Mouse (Mus musculus) layer of hippocampus, postnatal 14 days (tissue): ENCODE results near the gene Atp5f1. TPM values are rescaled to one million over a fixed set of nuclear protein-coding genes. Genes with fewer than 3 reads are reported as not detected.
"Not testable (repeated sequence)": the region's sequence is repeated elsewhere in the genome, so short reads cannot be mapped to it uniquely, and the experiment has no call there.

Experiments
- DNase-seq, 2 experiments: peaks; one replicate each; pipeline ENCODE4 v3.0.0; 2021 to 2022; ENCODE audit warnings: low spot score in 2 of 2, mixed read lengths in 1 of 2
- total RNA-seq, 2 experiments: library from RNA; stranded (reverse); gene quantifications; 2 replicates each; pipeline ENCODE4 v1.2.3; 2021

Atp5f1 gene
- total RNA-seq, 2 experiments from 2014 or later: 308 to 321 TPM

DNA sequence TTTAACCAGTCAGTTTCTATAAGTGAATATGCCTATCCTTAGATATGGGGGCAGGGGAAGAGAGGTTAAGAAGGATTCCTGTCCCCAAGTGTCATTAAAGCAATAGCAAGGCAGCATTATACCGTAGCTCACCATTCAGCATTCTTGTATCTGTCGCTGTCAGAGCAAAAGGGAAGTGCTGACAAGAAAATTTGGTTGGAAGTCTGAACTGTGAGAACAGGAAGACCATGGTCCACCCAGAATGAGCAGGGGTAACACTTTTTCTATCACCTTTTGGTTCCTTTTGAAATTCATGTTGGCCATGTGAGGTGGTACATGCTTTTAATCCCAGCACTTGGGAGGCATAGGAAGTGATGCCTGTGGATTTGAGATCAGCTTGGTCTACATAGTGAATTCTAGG is 28.8 kb downstream of the Atp5f1 start:
- DNase-seq: no peak

DNA sequence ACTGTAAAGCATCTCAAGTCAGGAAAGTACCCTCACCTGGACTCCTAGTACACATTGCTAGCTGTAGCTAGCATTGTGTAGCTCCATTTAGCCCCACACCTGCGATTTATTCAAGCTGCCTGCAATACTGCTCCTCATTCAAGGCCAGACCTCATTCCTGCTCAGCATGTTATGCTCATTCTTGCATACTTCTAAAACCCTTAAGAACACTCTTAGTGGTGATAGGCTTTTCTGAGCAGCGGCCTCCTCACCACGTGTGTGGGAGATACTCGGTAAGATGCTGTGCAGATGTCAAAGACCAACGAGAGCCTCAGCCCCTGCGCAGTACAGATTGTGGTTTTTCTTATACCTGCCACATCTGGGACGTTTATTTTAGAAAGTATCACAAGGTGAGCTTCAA is 30.1 kb downstream of the Atp5f1 start:
- DNase-seq: no peak

DNA sequence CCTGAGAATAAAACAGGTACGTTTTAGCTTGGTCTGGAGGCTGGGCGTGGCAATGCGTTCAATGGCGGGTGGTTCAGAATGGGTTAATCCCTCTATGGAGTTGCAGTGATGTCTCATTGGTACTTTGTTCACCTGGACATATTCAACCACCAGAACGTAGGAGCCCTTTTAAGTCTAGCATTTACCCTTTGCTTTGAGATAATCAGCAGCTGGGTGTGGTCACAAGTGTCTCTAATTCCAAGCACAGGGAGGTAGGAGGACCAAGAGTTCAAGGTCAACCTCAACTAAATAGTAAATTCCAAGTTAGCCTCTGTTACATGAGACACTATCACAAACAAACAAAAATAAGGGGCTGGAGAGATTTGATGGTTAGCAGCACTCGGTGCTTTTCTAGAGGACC is 31.1 kb downstream of the Atp5f1 start:
- DNase-seq: no peak

DNA sequence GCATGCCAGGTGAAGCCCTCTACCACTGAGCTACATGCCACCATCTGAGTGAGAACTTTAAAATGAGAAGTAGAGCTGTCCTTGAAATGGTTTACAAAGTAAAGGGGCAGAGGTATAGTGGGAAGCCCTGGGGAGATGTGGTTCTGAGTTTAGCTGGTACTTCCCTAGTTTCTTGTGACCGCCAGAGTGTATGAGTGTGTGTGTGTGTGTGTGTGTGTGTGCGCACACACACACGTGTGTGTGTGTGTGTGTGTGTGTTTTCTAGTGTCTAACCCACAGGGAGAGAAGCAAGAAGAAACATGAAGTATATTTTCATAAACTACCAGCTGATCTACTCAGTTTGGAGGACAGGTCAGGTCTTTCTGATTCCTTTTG is 31.7 kb downstream of the Atp5f1 start:
- no peak for DNase-seq

DNA sequence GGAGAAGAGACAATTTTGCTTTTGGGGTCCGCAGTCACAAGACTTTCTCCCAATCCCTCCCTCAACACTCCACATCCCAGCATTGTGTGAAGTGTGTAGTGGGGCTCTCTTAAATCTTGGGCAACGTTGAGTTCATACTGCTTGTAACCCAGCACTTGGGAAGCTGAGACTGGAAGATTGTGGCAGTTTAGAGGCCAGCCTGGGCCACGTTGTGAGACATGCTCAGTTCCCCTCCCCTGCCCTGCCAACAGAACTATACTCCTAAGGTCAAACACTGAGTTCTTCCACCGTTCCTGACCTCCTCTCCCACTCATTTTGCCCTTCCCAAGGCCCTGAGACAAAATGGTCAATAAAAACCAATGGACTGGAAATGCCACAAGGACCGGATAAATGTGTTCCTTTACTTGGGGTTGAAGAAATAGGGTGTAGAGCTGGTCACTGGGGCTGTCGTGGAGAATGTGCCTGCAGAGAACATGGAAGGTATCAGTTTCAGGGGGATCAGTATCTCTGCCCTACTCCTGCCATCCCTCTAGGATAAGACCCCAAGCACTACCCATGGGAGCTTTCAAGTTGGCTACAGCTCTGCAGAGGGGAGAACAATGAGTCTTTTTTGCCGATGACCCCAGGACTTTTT is 32.2 kb downstream of the Atp5f1 start:
- DNase-seq: no peak

DNA sequence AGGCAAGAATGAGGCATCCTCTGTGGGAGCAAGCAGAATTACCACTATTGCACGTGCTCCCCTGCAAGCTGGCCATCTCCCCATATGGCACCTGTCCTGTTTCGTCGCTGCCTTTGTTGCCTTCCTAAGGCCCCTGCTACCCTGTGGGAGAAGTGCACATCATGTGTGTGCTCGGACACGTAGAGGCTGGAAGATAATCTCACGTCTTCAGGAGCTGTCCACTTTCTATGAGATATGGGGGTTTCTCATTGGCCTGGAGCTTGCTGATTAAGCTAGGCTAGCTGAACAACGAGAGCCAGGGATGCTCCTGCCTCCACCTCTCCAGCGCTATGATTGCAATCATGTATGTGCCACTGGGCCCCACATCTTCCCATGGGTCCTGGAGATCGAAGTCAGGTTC is 35.3 kb downstream of the Atp5f1 start:
- no peak for DNase-seq

DNA sequence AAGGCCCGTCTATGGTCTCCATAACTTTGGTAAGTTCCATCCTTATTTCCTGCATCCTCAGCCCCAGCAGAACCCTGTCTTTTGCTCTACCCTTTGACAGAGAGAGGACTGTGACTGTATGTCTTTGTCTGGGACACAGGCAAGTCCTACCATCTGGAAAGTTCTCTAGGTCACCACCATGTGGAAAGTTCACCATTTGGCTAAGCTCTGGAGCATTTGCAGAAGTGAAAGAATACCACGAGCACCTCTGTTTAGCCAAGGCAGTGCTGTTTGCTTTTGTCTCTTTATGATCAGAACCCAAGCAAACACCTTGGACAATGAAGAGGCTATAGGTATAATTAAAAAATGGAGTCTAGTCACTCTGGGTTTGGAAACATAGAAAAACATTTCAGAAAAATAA is 37.9 kb downstream of the Atp5f1 start:
- DNase-seq: no peak

DNA sequence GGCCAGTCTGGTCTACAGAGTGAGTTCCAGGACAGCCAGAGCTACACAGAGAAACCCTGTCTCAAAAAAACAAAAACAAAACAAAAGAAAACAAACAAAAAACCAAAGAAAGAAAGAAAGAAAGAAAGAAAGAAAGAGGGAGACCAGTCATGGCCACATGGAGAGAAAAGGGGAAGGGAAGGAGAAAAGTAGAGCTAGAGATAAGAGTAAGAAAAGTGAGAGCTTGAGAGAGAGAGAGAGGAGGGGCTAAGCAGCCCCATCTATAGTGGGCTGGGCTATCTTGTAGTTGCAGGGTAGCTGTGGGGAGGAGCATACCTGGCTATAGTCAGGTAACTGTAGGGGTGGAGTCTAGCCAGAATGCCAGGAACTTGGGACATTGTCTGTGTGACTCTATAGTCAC is 39.2 kb downstream of the Atp5f1 start:
- DNase-seq: not testable (repeated sequence)

DNA sequence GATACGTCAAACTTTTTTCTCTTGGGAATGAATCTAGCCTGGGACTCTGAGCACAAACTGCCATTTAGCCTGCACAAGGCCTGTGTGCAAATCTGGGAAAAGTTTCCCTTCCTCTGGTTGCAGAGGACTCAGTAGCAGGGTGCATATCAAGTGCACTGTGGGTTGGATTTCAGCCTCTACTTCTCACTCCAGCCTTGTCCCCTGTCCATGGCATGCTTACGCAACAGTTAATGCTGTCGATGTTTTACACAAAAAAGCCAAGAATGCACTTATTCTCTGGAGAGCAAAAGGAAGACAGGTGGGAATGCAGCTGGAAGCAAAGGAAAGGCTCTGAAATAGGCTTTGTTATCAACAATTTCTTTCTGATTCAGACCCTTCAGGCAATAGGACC is 41.5 kb downstream of the Atp5f1 start:
- DNase-seq: no peak

DNA sequence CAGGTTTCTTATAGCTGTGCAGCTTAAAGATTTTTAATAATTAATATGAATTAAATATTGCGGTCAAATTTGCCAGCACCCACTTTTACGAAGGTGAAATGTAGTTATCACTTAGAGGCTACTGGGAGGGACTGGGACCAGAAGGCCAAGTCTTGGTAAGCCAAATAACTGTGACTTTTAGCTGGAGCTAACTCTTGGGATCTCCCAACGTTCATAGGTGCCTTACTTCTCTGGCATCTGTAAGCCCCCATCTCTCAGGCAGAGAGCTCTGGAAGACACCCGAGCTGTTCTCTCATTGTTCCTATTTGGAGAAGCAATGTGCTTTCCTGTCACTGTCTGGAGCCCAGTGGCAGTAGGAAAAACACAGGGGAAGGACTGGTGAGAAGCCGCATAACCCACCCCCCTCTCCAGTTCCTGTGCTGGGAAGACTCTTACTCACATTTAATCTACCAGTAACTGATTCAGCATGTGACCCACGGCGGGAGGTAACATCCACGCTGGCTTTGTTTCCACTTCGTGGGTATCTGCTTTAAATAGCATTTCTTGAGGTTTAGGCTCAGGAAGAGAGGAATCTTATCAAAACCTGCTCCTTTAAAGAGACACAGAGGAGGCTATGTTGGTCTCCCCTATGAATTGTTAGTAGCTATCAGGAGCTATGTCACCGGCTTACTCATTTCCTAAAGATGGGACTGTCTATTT is 42.1 kb downstream of the Atp5f1 start:
- DNase-seq: no peak

DNA sequence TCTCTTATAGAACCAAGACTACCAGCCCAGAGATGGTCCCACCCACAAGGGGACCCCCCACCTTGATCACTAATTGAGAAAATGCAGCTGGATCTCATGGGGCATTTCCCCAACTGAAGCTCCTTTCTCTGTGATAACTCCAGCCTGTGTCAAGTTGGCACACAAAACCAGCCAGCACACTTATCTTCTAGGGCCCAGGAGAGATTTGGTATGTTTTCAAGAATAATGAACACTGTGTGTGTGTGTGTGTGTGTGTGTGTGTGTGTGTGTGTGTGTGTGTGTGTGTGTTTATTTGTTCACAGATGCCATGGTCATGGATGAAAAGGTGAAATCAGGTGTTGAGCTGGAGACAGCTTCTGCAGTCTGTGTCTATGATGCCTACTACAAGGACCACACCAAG is 43.4 kb downstream of the Atp5f1 start:
- DNase-seq: not testable (repeated sequence)

DNA sequence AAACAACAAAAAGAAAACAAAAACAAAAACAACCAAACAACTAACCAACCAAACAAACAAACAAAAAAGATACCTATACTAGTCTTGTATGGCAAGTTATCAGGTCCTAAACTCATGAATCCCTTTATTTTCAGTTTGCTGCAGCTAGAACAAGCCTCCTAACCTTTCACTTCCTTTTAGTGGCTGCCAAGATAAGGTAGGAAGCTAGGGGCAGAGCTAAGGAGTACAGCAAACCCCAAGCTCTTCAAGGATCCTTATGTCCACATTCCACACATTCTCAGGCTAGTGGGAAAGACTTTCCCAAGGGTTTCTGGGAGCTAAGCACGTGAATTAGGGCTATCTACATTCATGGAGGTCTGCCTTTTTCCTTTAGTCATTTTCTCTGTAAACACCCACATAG is 44.6 kb downstream of the Atp5f1 start:
- DNase-seq: no peak

DNA sequence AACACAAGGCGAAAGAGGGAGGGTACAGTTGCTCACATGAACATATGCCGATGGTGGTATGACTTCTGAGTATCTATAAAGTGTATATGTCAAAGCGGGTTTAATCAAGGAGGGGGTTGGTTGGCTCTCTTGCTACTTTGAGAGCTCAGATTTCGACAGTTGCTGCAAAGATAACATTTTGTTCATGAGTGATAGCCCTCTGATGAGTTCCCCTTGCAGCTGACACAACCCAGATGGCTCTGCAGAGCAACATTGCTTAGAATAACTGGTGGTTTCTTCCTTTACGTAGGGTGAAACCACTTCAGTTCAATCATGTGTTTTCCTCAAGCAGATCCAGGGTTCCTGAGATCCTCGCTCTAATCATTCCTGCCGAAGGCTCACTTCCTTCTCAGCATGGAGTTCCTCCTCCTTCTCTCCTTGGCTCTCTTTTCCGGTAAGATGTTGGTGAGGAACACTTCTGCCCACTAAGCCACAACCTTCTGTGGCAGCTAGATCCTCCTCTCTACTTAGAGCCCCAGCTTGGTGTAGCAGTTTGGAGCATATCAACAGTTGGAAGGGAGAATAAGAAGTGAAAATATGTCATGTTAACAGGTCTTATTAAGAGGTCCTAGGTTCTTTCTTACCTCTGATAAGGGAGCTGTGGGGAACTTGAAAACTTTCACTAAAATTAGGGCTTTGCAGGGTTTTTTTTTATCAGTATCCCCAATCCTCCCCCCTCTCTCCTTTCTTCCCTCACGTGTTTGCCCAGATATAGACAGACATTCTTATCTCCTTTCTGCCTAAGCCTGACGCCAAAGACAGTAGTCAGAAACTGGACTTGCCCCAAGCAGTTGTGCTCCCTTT is 45.8 kb downstream of the Atp5f1 start:
- peak in 1 of 2 experiments; percentile 55 for DNase-seq

DNA sequence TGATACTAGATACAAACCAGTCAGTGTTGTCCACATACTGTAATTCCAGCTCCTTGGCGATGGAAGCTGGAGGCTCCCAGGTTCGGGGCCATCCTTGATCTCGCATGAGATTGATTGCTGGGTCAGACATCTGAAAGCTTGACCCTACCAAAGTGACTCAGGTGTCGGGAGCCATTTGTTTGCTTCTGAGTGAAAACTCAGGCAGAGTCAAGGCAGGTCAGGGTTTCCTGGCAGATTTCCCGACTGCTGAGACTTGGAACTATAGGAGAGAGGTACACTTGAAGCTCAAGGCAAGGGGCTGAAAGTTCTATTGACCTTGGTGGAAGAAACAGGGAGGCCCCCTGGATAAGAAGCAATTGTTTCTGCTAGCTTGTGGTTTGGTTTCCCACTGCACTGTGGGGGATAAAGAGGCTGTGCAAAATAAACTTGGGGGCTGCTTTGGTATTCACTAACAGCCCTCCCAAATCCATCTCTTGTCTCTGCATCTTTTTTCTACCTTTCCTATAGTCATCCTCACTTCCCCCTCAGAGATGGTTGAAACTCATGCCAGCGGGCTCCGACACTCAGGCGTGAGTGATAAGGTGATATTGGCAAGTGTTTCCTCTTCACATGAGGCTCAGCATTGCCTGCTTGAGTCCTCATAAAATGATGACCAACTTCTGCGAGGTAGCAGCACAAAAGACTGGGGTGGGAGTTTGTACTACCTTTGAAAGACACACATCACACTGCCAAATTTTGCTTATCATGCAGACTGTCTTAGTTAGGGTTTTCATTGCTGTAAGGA is 47.6 kb downstream of the Atp5f1 start:
- no peak for DNase-seq

DNA sequence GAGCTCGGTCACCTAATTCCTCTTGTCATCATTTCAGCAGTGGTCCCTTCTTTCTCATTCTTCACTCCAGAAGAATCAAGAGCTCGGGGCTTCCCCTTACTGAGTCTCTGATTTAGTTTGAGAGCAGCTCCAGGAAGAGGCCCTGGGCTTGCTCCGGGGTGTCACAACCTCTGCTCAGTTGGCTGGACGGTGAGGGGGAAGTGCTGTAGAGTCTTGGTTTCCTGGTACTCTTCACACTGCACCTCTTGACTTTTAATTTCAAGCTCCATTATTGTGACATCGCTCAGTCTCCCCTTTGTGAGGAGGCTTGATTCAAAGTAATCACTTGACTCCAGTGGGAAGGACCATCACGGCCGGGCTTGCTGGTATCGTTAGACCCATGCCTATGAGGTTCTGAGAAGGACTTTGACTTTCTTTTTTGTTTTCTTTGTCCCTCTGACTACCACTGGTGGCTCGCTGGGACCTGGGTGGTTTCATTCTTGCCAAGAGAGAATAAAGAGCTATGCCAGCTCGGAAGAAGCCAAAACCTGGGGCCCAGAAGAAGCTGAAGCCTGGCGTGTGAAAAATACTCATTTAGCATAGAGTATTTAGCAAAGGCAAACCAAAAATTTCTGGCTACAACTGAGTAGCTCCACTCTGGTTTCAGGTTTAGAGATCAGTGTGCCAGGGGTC is 49.2 kb downstream of the Atp5f1 start:
- no peak for DNase-seq

DNA sequence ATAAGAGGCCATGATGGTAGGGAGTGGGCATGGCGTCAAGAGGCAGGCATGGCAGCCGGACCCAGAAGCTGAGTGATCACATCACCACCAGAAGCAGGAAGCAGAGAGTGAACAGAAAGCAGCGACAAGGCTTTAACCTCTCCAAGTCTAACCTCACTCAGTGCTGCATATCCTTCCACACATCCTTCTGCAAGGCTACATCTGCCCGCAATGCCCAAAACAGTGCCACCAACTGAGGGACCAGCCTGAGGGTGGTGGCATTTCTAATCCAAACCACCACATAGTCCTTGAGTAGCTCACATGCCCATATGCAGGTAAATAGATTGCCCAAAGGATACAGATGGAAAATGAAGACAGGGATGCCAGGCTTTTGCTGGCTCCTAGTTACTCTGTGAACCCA is 50.9 kb downstream of the Atp5f1 start:
- DNase-seq: no peak

DNA sequence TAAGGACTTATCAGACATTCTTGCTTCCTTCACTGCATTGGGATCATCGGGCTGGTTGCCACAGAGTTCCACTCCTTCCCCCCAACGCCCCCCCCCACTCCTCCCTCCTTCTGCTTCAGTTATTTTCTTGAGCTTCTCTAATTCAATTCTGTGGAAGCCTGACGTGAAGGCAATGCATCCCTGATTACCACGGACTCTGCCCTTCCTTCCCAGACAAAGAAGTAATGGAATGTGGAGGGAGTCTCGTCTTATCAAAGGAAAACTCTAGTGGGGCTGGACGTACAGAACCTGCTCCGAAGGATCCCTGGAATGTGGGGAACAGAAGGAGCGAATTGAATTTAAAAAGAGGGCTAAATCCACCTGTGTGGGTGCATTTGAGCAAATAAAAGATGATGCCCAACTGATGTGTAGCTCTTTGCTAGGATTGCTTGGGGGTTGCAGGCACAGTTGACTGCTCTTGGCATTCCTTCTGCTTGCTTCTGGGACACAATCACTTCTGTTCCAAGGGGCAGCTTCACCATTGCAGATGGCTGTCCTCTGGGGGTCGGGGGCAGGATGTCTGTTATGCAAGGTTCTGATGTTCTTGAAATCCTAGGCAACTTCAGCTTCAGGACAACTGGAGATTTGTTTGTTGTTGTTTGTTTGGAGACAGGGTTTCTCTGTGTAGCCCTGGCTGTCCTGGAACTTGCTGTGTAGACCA is 51.8 kb downstream of the Atp5f1 start:
- DNase-seq: no peak

DNA sequence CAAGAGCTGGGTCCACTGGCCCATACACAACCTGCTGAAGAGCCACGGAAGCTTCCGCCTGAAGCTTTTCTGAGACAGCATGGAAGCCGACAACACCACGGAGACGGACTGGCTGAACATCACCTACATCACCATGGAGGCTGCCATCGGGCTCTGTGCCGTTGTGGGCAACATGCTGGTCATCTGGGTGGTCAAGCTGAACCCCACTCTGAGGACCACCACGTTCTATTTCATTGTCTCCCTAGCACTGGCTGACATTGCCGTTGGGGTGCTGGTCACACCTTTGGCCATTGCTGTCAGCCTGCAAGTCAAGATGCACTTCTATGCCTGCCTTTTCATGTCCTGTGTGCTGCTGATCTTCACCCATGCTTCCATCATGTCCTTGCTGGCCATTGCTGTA is 55.2 kb downstream of the Atp5f1 start:
- no peak for DNase-seq

DNA sequence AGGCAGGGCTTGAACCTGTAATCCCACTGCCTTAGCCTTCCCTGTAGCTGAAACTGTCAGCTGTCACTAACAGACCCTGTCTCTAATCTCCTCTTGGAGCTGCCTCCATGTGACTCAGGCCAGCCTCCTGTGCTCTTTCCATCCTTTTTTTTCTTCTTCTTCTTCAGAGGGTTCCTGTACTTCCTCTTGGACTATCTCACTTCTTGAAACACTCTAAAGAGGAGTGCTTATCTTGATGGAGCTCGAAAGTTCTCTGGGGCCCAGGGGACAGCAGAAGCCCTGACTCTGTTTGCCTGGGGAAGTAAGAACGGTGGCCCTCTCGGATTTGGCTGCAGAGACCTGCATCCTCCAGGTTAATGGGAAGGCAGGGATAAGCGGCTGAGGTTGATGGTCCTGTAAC is 55.7 kb downstream of the Atp5f1 start:
- no peak for DNase-seq

DNA sequence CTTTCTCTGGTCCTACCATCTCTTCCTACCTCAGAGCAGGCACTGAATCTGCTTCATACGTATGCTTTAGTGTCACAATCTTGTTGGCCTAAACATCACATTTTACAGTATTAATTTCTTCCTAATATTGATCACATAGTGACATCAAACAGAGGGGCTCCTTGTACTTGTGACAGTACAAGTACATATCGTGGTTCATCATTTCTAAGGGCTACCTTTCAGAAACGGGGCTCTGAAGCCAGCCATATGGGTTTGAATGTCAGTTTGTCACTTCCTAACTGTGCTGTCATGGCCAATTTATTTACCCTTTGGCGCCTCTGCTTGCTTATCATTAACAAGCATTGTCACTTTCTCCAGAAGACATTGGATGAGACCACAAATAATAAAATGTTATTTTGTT is 58.4 kb downstream of the Atp5f1 start:
- DNase-seq: no peak
